Mouse (Mus musculus): ENCODE data around the gene Fgfr2. TPM values are rescaled to one million over a fixed set of nuclear protein-coding genes. Genes with fewer than 3 reads are reported as not detected.
A peak's percentile ranks its signal among the peaks of the same experiment; 100 is the strongest.

The Fgfr2 gene
- total RNA-seq, 2 experiments from 2014 or later = 43.7 to 44.3 TPM

DNA sequence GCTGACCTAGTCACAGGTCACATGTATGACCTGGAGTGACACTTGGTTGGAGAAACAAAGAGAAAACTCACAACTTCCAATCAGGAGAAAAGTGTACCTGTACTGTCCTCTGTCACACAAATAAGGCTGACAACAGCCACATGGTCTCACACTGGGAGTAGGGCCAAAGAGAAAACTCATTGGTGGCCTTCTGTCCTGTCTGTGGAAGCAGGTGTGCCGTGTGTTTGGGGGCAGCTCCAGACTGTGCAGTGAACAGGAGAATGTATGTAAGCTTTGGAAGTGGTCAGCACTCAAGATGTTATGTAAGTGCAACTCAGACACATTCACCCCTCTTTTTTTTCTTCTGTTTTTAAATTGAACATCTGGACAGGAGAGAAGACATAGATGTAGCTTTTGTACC is 2421.8 kb downstream of the Fgfr2 start:
- DNase-seq (ENCODE audit: extremely low spot score in 1 of 2, low spot score in 1 of 2) = no peak

DNA sequence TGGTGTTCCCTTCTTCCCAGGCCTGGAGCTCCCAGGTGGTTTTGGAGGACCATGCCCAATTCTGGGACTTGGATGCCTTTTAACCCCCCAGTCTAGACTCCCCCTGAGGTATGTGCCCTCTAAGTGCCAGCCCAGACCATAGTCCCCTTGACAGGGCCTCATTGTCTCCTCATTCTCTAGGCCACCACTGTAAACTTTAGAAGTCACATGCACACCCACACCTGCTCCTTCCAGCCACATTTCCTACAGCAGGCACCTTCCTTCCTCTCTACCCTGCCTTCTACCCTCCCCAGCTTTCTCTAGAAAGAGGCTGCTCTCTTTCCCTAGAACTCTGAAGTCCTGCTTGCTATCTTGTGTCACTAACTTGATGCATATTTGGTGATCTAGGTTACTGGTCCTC is 2424.7 kb downstream of the Fgfr2 start:
- DNase-seq (ENCODE audit: extremely low spot score in 1 of 2, low spot score in 1 of 2) = no peak

DNA sequence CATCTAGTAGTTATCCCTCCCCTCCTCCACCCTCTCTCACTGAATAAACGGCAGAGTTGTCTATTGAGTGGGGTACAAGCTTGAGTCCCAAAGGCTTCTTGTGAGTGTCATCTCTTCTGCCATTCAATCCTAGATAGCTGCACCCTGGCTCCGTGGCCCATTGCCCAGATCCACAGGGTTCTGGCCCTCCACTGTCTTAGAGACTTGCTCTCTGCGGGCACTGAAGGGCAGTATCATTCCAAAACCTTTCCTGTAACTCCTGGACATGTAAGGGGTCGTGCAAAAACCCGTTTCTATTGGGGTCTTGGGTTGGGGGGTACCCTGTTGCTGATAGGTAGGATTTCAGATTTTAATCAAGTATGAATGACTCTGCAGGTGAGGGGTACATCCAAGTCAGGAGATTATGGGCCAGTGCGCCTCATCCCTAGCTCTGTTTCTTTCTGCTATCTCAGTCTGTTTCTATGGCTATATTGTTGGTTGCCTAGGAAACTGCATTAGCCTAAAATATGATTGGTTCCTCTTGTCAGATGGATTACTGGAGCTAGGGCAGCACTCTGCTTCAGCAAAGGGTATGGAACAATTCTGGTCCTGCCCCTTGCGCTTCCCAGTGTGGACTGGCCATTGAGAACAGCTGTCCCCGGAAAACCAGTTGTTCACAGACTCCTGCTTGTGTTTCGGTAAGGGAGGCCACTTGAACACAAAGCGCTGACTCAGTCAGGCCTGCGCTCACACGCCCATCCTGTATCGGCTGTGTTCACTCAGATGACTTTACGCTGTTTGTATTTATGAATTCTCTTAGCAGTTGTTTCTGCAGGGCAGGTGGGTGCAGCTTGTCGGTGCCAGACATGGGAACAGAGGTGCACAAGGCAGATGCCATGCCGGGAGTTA is 2426.6 kb downstream of the Fgfr2 start:
- no peak for DNase-seq (ENCODE audit: extremely low spot score in 1 of 2, low spot score in 1 of 2)

DNA sequence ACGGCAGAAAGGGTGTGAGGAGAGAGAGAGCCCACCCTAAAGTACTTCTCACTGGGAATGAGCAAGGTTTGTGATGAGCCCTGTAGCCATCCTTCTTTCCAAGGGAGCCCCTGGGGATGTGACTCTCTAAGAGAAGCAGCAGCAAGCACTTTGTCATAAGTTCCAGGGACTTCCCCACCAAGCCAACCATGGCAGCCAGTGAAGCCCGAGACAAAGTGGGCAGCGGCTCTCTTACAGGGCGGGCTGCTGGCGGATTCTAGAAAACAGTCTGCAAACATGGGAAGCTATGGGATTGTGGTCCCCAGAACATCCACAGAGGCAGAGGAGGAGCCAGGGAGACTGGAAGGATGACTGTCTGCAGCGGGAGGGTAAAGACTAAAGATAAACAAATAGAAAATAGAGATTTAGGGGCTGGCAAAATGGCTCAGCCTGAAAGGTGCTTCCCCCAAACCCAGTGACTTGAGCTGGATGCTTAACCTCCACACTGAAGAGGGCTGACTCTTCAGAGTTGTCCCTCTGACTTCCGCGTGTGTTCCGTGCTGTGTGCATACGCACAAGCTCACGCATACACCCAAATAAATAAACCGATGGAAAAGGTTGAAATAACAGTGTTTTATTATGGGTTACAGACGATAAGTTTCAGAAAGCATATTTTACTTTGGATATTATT is 2427.3 kb downstream of the Fgfr2 start:
- no peak for DNase-seq (ENCODE audit: extremely low spot score in 1 of 2, low spot score in 1 of 2)

DNA sequence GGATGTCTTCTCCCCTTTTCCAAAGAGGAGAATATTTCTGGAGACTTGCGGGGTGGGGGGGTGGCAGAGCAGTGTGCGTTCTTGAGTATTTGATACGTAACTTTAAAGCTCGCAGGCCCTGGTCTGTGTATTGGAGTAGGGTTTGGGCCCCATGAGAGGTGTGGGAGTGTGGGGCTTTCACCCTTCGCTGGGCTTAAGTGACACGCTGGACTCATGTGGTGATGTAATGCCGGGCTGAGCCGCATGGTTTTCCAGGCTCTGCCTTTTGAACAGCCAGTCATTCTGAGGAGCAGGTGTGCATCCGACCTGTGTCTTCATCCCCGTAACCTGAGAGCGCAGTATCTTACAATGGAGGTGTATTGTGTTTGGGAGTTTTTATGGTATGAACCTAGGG is 2429.4 kb downstream of the Fgfr2 start:
- DNase-seq (ENCODE audit: extremely low spot score in 1 of 2, low spot score in 1 of 2) = no peak

DNA sequence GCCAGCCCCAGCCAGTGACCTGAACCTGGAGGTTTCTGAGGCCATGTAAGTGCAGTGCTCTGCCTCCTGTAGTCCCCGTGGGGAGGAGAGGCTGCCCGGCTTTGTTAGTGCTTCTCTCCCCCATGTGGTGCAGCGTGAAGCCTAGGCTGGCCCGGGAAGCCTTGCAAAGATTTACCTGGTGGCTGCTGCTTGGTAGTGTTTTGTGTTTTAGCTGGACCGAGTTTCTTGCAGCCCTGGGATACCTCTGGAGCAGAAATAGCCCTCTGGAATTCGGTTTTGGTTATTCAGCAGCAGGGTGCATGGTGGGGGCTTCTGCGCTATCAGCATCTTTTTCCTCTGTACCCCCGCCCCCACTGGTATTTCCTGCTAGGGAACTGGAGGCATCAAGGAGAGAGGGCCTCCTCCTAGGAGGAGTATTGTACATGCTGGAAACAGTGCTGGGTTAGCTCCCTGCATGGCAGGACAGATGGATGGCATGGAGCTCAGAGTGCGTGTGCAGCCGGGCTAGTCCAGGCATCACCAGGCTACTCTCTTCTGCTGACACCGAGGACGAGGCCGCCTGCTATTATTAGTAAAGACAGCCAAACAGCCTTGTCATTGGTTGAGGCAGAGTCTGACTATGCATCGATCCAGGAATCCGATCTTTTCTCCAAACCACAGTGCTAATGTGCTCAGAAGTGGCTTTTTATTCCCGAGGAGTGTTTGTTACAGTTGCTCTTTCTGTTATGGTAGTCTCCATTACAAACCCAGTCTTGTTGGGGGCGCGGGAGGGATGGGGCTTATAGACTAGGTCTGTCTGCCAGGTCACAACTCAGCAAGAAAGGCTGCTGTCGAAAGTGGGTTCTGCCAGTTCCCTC is 2430.0 kb downstream of the Fgfr2 start:
- DNase-seq (ENCODE audit: extremely low spot score in 1 of 2, low spot score in 1 of 2) = peak in 1 of 2 experiments; percentile 28

DNA sequence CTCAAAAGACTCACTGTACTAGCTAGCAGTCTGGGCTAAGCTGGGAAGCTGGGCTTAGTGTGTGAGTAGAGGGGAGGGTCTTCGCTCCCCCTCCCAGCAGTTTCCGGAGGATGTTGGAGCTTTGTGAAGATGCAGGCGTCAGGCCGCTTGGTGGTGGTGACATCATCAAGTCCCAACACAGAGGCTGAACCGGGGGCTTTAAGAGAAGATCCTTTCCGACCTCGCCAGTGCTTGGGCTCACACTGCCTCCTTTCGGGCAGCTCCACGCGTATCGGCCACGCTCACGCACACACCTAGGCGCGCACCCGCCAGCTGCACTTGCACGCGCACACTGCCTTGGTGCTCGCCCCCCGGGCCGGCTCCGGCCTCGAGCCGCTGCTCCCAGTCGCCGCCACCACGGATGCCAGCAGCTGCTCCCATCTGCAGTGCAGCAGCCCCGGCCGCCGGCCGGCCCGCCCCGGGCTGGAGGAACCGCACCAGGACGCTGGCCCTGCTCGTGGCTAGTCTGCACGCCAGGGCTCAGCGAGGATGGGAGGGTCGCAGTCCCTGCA is 2430.7 kb downstream of the Fgfr2 start:
- peak; percentile 58 to 60 for DNase-seq (ENCODE audit: extremely low spot score in 1 of 2, low spot score in 1 of 2)

DNA sequence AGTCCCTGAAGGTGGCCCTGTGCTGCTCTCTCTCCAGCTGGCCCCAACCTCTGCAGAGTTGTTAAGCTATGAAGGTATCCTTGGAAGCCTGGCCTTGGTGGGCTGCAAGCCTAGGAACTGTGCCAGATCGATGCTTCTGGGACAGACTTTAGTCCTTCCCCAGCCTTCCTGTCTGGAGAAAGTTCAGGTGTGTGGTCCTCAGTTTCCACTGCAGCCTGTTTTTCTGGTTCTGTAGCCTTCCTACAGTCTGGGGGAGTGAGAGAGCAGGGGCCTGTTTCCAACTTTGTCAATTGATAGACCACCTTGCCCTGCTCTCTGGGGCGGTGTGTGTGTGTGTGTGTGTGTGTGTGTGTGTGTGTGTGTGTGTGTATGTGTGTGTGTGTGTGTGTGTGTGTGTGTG is 2431.2 kb downstream of the Fgfr2 start:
- DNase-seq (ENCODE audit: extremely low spot score in 1 of 2, low spot score in 1 of 2) = no peak

DNA sequence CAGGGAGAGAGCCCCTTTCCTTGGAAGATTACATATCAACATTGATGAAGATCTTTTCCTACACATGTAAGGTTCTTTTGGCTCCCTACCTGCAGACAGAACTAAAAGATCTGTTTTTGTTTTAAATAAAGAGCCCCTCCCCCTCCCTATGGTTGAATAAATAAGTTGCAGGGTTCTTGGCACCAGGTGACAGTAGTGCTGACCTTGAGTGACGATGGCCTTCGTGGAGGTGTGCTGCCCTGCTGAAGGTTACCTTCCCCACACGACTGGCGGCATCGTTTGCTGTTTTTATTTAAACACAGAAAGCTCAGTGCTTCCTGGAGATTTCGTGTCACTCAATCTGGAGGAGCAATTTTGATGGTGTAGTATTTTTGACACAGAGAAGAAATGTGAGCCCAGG is 2432.3 kb downstream of the Fgfr2 start:
- no peak for DNase-seq (ENCODE audit: extremely low spot score in 1 of 2, low spot score in 1 of 2)

DNA sequence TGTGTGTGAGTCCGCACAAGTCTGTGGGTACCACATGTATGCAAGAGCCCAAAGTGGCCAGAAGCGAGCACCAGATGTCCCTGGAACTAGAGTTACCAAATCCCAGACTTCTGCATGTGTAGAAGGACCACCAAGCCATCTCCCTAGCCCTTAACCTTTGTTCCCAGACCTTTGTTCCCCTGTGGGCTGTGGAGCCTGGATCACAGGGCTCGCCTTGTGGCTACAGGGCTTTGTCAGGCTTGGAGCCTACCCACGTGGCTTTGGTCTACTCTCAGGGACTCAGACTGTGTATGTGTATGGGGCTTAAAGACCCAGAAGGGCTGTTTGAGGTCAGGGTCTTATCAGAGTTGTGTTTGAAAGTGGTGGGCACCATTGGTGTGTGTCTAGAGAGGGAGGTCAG is 2434.5 kb downstream of the Fgfr2 start:
- DNase-seq (ENCODE audit: extremely low spot score in 1 of 2, low spot score in 1 of 2) = no peak

DNA sequence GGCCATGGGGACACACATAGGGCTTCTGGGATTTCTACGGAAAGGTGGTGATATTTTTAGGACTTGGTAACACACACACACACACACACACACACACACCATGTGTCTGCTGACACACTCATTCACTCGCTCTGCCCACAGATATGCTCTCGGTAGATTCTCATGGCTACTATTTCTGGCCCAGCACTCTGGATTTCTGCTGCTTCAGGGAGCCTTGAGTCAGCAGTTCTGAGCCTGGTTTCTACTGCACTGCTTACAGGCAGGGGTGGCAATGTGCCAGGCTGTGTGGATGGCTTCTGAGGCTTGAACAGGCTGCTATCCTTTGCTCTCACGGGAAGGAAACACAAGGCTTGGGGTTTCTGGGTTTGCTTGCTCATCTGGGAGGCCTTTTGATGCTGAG is 2441.4 kb downstream of the Fgfr2 start:
- peak; percentile 37 to 69 for DNase-seq (ENCODE audit: extremely low spot score in 1 of 2, low spot score in 1 of 2)

DNA sequence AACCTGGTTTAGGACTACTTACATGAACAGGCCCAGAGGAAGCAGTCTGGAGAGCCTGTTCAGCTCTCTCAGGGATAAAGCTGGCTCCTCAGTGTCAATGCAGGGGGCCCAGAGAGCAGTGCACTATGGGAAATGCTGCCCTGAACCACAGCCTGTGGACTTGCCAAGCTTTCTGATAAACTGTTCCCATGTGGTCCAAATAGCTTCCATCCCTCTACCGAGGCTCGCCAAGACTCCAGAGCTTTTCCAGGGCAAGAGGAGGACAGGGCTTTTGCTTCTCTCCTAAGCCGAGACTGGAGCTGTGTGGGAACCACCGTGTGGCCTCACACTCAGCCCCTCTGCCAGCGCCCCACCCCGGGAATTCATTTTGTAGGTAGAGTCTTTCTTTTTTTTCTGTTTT is 2444.7 kb downstream of the Fgfr2 start:
- no peak for DNase-seq (ENCODE audit: extremely low spot score in 1 of 2, low spot score in 1 of 2)

DNA sequence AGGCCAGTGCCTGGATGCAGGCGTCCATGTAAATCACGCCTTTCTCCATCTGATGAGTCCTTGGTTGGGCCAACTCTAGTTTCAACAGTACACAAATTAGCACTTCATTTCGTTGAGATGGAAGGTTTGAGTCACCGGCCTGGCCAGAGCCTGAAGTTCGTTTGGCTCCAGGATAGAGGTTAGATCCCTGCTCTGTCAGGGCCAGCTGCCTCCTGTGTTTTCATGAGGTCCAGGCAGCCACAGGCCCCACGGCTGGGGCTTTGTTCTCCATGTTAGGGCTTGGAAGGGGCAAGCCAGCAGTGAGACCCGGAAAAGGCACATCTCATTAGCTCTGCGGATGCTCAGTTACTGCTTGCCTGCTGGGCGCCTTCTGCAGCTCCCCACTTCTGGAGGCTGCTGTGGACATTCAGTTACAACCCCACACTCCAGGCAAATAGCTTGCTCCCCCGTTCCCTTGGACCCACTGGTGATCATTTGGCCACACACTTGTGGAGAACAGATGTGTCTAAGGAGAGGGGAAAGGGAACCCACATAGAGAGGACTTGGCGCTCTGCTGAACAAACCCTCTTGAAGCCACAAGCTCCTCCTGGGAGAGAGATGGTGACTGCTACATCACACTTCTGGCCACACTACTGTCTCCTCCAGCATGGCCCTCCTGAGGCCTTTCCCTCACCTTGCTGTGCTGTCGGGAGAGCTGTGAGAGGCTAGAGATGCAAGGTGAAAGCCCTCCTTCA is 2445.4 kb downstream of the Fgfr2 start:
- no peak for DNase-seq (ENCODE audit: extremely low spot score in 1 of 2, low spot score in 1 of 2)

DNA sequence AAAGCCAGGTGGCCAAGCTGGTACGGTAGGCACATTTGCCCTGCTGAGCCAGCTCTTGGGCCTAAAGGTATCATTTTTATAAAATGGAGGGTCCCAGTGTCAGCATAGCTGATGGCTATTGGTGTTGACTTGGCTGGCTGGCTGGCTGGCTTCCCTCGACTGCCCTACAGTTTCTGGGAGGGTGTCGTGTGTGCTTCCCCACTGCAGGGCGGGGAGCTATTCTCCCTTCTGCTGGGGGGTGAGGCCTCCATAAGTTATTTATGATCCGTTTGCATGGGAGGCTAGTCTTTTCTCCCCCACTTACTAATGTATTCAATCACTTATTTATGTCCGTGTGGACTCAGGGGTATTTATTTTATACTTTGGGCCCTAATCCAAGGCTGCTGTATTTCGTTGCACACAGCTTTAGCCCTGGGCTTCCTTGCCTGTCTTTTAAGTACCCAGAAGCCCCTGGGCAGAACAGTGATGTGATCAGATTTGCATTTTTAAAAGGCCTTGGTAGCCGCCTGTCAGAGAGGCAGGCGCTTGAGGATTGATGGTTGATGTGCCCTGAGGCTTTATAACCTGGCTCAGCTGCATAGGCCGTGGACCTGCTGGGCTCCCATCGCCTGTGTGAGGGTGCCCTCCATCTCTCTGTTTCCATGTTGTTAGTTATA is 2446.1 kb downstream of the Fgfr2 start:
- no peak for DNase-seq (ENCODE audit: extremely low spot score in 1 of 2, low spot score in 1 of 2)

DNA sequence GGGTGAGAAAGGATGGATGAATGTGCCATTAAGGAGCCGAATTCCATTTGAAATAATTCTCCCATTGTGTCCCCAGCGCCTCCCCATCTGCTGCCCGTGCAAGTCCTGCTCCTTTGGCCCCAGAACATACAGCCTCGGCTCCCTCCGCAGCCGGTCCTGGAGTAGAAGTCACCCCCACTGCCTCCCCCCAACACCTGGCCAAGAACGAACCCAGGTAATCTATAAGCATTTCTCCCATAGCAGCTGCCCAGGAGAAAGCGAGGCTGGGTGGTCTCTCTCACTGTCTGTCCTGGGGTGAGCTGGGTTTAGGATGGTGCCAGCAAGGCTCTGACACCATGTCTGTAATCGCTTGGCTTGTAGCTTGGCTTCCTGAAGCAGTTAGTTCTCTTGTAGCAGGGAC is 2448.6 kb downstream of the Fgfr2 start:
- DNase-seq (ENCODE audit: extremely low spot score in 1 of 2, low spot score in 1 of 2) = no peak

DNA sequence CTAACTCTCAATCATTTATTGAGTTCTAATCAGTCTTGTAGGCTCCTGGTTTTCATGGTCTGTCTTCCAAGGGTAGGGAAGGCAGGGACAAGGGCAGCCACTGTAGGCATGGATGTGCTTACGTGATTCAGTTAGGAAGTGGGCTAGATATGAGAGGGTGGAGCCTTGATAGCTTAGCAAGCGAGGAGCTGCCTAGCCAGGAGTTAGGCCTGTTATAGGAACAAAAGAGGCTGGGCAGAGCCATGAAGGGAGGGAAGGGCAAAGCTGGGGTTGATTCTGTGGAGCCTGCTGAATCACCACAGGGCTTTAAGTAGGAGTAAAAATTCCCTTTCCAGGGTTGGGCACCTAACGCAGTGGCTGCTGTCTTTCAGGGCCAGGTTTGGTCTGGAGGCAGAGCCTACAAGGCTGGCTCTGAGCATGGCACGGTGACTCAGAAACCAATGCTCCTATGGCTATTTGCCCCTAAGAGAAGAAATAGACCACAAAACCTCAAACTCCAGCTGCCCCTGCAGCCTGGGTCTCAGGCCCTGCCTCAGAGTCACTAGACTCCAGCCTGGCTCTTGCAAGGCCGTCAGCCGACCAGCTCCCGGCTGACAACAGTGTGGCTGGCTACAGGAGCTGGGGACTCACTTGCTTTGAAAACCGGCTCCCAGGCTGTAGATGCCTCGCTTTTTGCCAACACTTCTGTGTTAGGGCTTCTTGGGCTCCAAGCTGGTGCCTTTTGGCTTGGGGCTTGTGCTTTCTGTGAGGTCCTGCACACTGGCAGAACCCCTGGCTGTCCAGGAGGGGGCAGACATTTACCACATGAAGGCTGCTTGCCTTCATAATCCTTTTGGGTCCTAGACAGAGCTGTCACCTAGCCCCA is 2449.7 kb downstream of the Fgfr2 start:
- DNase-seq (ENCODE audit: extremely low spot score in 1 of 2, low spot score in 1 of 2) = peak; percentile 31 to 46

DNA sequence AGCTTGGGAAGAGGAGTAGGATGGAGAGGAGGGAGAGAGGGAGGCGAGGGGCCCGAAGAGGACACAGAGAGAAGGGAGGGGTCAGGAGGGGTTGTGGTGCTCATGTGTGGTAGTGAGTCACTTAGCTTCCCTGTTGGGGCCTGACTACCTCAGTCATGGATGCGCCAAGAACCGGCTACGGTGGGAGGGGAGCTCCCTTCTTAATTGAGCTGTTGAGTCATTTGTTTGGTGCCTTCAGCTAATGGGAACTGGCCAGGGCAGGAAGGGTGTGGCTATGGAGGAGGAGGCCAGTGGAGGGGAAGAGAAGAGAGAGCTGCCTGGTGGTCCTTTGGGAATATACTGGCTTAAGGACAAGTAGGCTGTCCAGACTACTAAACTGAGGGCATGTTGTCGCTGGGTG is 2451.8 kb downstream of the Fgfr2 start:
- no peak for DNase-seq (ENCODE audit: extremely low spot score in 1 of 2, low spot score in 1 of 2)

DNA sequence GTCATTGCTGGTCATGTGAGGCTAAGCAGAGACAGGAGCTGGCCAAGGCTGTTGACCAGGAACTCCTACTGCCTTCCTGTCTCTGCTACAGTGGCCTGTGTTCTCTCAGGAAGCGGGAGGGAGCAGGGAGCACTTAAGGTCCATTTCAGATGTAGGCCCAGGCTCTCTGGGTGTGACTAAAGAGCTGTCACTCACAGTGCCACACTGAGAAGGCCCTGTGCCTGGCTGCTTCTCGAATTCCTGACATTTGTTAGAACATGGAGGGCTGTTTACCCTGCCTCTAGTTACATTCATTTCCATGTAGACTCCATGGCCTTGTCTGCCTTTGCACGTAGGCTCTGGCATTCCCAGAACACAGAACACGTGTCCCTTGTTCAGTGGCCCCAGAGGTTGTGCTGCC is 2452.8 kb downstream of the Fgfr2 start:
- no peak for DNase-seq (ENCODE audit: extremely low spot score in 1 of 2, low spot score in 1 of 2)
